In the genomic region with DNA sequence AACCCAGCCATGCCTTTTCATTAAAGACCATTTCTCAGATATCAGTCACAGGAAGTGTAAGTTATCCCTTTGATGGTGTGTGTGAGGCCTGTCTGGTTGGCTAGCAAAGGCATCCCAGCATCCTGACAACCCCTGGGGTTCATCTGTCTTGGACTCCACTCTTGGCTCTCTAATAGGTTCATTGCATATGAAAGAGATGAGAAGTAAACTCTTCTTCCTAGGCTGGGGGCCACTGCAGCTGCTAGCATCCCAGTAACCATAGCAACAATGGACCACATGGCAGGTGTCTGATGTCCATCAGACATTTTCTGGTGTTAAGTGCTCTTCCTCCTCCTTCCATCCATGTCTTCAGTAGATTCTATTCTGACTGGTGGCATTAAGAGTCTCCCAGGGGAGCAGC, we compare ENCODE assay signal across 24 mouse cellular contexts. TPM values are rescaled to one million over a fixed set of nuclear protein-coding genes. Genes with fewer than 3 reads are reported as not detected.
DNase-seq lines count a peak whose midpoint lies in the region; ATAC-seq lines count a peak whose summit lies in the region.
"Had no signal": no experiment of that assay in that cellular context is flagged by ENCODE, and none has a peak within 500 bp of the region (broad histone marks: within the 10 kb centered on the region; RNA-seq: fewer than 3 reads in every experiment).

No protein-coding gene starts in this region.

- H3K9me3 ChIP-seq in forebrain, embryonic 12.5 days: no peaks in the 10 kb centered on the region
- H3K9me3 ChIP-seq in forebrain, embryonic 11.5 days (ENCODE audit: control insufficient read depth, low read length): no peaks in the 10 kb centered on the region
- H3K9me3 ChIP-seq in neural tube, embryonic 13.5 days: no peaks in the 10 kb centered on the region
- H3K9me3 ChIP-seq in midbrain, embryonic 12.5 days: no peaks in the 10 kb centered on the region
- H3K9me3 ChIP-seq: embryonic facial prominence, embryonic 10.5 days had no signal

- H3K27me3 ChIP-seq in forebrain, embryonic 12.5 days: peaks cover 36% of the 10 kb centered on the region
- peaks cover 5% of the 10 kb centered on the region for H3K27me3 ChIP-seq in forebrain, embryonic 11.5 days (ENCODE audit: control insufficient read depth, insufficient read depth, low read length)
- H3K27me3 ChIP-seq in neural tube, embryonic 13.5 days: peaks cover 36% of the 10 kb centered on the region
- peaks cover 32% of the 10 kb centered on the region for H3K27me3 ChIP-seq in midbrain, embryonic 12.5 days

- intact Hi-C loops in heart, postnatal 14 days (cut with DNase I): no loop called here

- no peak for ATAC-seq in forebrain, embryonic 12.5 days (ENCODE audit: low FRiP score)
- ATAC-seq in forebrain, embryonic 11.5 days (replicated peaks; ENCODE audit: low FRiP score): no peak
- no peak for ATAC-seq in neural tube, embryonic 13.5 days (ENCODE audit: low read depth)
- peak; percentile 52 for ATAC-seq in midbrain, embryonic 12.5 days (ENCODE audit: low FRiP score, low read depth)
- ATAC-seq: inflammation-experienced regulatory T-cells, adult 6 months had no signal

- peaks cover 50% of the 10 kb centered on the region for H3K4me1 ChIP-seq in forebrain, embryonic 12.5 days
- H3K4me1 ChIP-seq in forebrain, embryonic 11.5 days (replicated peaks; ENCODE audit: control insufficient read depth, insufficient read depth, low read length): peaks cover 23% of the 10 kb centered on the region
- peaks cover 55% of the 10 kb centered on the region for H3K4me1 ChIP-seq in neural tube, embryonic 13.5 days (replicated peaks)
- peaks cover 53% of the 10 kb centered on the region for H3K4me1 ChIP-seq in midbrain, embryonic 12.5 days

- H3K4me3 ChIP-seq in forebrain, embryonic 12.5 days (replicated peaks): no peak overlapping the region
- no peak overlapping the region for H3K4me3 ChIP-seq in forebrain, embryonic 11.5 days (ENCODE audit: low read depth, low read length)
- H3K4me3 ChIP-seq in neural tube, embryonic 13.5 days: no peak overlapping the region
- H3K4me3 ChIP-seq in midbrain, embryonic 12.5 days: no peak overlapping the region
- H3K4me3 ChIP-seq: embryonic facial prominence, embryonic 10.5 days; left cerebral cortex, adult 2 months; megakaryocyte, embryonic 14.5 days; myocyte had no signal

- no peak overlapping the region for H3K4me2 ChIP-seq in forebrain, embryonic 12.5 days
- H3K4me2 ChIP-seq in forebrain, embryonic 11.5 days (ENCODE audit: low read depth, low read length, severe bottlenecking): no peak overlapping the region
- no peak overlapping the region for H3K4me2 ChIP-seq in neural tube, embryonic 13.5 days
- H3K4me2 ChIP-seq in midbrain, embryonic 12.5 days (replicated peaks): no peak overlapping the region
- H3K4me2 ChIP-seq: heart, embryonic 11.5 days; liver, embryonic 11.5 days had no signal

- H3K9ac ChIP-seq in forebrain, embryonic 12.5 days: no peak overlapping the region
- H3K9ac ChIP-seq in forebrain, embryonic 11.5 days (ENCODE audit: low read length): no peak overlapping the region
- H3K9ac ChIP-seq in neural tube, embryonic 13.5 days: no peak overlapping the region
- H3K9ac ChIP-seq in midbrain, embryonic 12.5 days (replicated peaks): no peak overlapping the region

- 0 out of 2 replicates have a peak overlapping the region, but pooled peaks have one; percentile 26 for H3K27ac ChIP-seq in forebrain, embryonic 12.5 days
- H3K27ac ChIP-seq in forebrain, embryonic 11.5 days (ENCODE audit: low read depth, low read length): no peak overlapping the region
- H3K27ac ChIP-seq in neural tube, embryonic 13.5 days (replicated peaks): 0 out of 2 replicates have a peak overlapping the region, but pooled peaks have one; percentile 64
- H3K27ac ChIP-seq in midbrain, embryonic 12.5 days (replicated peaks): peak overlapping the region; percentile 30; the same call in 1 of the 2 replicates
- H3K27ac ChIP-seq: embryonic facial prominence, embryonic 10.5 days; left cerebral cortex, adult 2 months had no signal

- DNase-seq in forebrain, embryonic 11.5 days (ENCODE audit: low spot score): no peak
- no peak for DNase-seq in neural tube, embryonic 10.5 days (ENCODE audit: extremely low spot score, low spot score)
- DNase-seq in retina, postnatal 1 day: peak; percentile 25
- no peak for DNase-seq in kidney, postnatal 4 days
- no peak for DNase-seq in heart, postnatal 14 days
- DNase-seq: adrenal gland, adult 2 months; cerebellum, postnatal 14 days; heart, postnatal 10 days; kidney, postnatal 36 days; layer of hippocampus, adult 9-11 months; lung, adult 18-20 months; right cerebral cortex, adult 18-20 months had no signal

- H3K36me3 ChIP-seq in forebrain, embryonic 12.5 days (replicated peaks): no peaks in the 10 kb centered on the region
- no peaks in the 10 kb centered on the region for H3K36me3 ChIP-seq in forebrain, embryonic 11.5 days (ENCODE audit: control insufficient read depth, insufficient read depth, low read length)
- no peaks in the 10 kb centered on the region for H3K36me3 ChIP-seq in neural tube, embryonic 13.5 days
- no peaks in the 10 kb centered on the region for H3K36me3 ChIP-seq in midbrain, embryonic 12.5 days
- H3K36me3 ChIP-seq: embryonic facial prominence, embryonic 10.5 days had no signal

RNA-seq across cellular contexts. Expression of a gene that starts 2.6 kb away (rescaled TPM):
- 13.8 and 15.4 TPM in 2 replicates for polyA plus RNA-seq in forebrain, embryonic 12.5 days (2016; fragmentation: Nextera tagmentation; extraction: Ambion mirVana)
- 6.1 and 6.2 TPM in 2 replicates for polyA plus RNA-seq in forebrain, embryonic 11.5 days (2014; fragmentation: Nextera tagmentation; extraction: Ambion mirVana)
- polyA plus RNA-seq in neural tube, embryonic 13.5 days (2015; fragmentation: Nextera tagmentation; extraction: Ambion mirVana): 46.8 and 52.3 TPM in 2 replicates
- 32.5 and 33.3 TPM in 2 replicates for polyA plus RNA-seq in midbrain, embryonic 12.5 days (2016; fragmentation: Nextera tagmentation; extraction: Ambion mirVana)
- under 1 TPM; 0.36 to 0.95 TPM for total RNA-seq in heart, postnatal 14 days (2021)
- total RNA-seq: granulocyte monocyte progenitor cell, adult 5-6 weeks; neutrophil, adult 5-6 weeks had no signal
- polyA plus RNA-seq: inflammation-experienced regulatory T-cells, adult 6 months had no signal
